ENCODE assay signal across 8 mouse cellular contexts in the genomic region with DNA sequence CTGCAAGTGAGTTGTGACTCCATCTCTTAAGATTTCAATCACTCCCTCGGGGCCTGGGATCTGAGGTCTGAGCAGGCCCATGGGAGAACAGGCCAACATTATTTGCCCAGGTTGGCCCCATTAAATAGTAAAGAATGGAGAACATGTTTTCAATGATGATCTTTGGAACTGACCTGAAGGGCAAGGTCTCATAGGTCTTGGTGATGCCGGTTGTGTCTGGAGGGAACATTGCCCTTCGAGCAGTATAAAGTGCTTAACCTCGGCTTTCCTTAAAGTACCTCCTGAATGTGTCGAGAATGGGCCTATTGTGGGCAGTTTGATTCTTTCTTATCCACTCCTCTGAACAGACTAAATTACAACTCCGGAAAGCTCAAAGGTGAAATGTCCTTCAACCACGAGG.
"Had no signal": no experiment of that assay in that cellular context is flagged by ENCODE, and none has a peak within 500 bp of the region (broad histone marks: within the 10 kb centered on the region; RNA-seq: fewer than 3 reads in every experiment).

No protein-coding gene starts in this region.

- H3K4me3 ChIP-seq: megakaryocyte, embryonic 14.5 days; midbrain, embryonic 12.5 days; neural tube, embryonic 12.5 days had no signal

- H3K9ac ChIP-seq: liver, postnatal 0 days; lung, embryonic 15.5 days; midbrain, embryonic 12.5 days; neural tube, embryonic 12.5 days; stomach, embryonic 15.5 days had no signal

- H3K4me2 ChIP-seq: midbrain, embryonic 12.5 days had no signal

- H3K9me3 ChIP-seq: lung, embryonic 15.5 days; midbrain, embryonic 12.5 days; neural tube, embryonic 12.5 days; stomach, embryonic 15.5 days had no signal

- H3K4me1 ChIP-seq: lung, embryonic 15.5 days; megakaryocyte, embryonic 14.5 days; neural tube, embryonic 12.5 days; stomach, embryonic 15.5 days had no signal

- H3K36me3 ChIP-seq: lung, embryonic 15.5 days; midbrain, embryonic 12.5 days; neural tube, embryonic 12.5 days; stomach, embryonic 15.5 days had no signal

- H3K27ac ChIP-seq: lung, embryonic 15.5 days; macrophage; midbrain, embryonic 12.5 days; neural tube, embryonic 12.5 days; stomach, embryonic 15.5 days; stomach, postnatal 0 days had no signal

- H3K27me3 ChIP-seq: lung, embryonic 15.5 days; megakaryocyte, embryonic 14.5 days; neural tube, embryonic 12.5 days; stomach, embryonic 15.5 days had no signal
